Mouse (Mus musculus) adrenal gland, adult 10 weeks (tissue): ENCODE measurements around the gene Prop1. TPM values are rescaled to one million over a fixed set of nuclear protein-coding genes. Genes with fewer than 3 reads are reported as not detected.

Experiments used
- polyA plus RNA-seq: library from polyadenylated mRNA; stranded (reverse); fragments of 350-450 nt; fragmentation: Illumina TruSeq; extraction: RNeasy Lipid Tissue Mini Kit (QIAGEN cat#74804); gene quantifications from one replicate; pipeline ENCODE4 v1.2.3, GENCODE M21; 2014; ENCODE audit warnings: low read depth, low replicate concordance

Gene Prop1
- polyA plus RNA-seq = not detected

DNA sequence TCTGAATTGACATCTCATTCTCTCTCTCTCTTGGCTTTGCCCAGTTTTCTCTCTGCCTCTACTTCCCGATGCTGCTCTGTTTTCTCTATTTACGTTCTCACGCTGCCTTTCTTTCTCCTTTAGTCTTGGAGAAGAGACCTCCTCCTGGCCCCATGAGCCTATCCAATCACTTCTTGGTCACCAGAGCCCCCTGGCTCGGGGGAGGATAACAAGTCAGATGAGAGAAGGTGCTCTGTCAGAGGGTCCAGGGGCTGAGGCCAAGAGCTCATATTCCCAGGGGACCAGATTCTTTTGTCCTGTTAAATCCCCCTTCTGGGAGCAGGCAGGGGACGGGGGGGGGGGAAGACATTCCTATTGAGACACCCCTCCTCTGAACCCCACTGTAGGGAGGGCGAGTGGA, at the start of gene Prop1:
Prop1 (minus strand) TSS at position 101 of the 400 bp plus-strand sequence.

GRCm38 (mm10) chr11:51003296-51003695, 49.7 kb upstream of the Prop1 start, which contains the start of gene Olfr51:
Olfr51 (plus strand) TSS chr11:51003596.

DNA sequence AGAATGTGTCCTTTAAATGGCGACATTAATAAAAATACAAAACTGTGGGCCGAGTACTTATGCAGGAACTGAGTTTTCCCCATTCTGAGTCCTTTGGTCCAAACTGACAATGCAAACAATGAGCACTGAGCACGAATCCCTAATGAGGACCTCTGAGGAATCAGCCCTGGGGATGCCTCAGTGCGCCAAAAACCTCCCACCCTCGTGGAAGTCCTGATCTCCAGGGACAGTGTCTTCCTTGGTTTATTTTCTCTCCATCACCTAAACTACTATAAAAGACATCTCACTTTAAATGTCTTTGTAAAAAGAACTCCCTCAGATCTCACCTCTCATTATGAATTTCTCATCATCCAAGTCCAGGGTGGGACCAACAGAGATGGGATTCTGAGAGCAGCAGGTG, 28.1 kb upstream of the Prop1 start, which contains the start of gene Olfr1377:
Olfr1377 (plus strand) TSS at position 301 of the 400 bp plus-strand sequence.

GRCm38 (mm10) chr11:50966230-50966629, 12.7 kb upstream of the Prop1 start, which contains the start of gene Olfr1378:
Olfr1378 (plus strand) TSS chr11:50966530.

GRCm38 (mm10) chr11:50943506-50943905, 10.1 kb downstream of the Prop1 start, which contains the start of gene 4933414I15Rik:
4933414I15Rik (minus strand) TSS chr11:50943765.

DNA sequence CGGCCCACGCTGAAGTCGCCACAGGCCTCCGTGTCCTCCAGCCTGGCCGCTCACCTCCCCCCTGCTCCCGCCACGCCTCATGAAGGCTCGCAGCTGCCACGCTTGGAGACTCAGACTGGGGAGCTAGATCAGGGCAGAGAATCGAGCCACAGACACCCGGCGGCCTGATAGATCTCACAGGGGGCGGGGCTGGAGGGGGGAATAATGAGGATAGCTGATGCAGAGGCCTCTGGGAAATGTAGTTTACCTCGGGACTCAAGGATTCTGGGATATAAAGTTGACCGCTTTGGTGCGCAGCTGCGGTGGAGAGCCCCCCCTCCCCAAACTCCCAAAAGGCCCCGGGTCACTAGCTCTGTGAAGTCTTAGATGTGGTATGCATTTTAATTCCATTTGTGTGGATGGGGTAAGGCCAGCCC, 22.1 kb downstream of the Prop1 start, which contains the start of gene Zfp354b:
Zfp354b (minus strand) TSS at position 183 of the 416 bp plus-strand sequence.

DNA sequence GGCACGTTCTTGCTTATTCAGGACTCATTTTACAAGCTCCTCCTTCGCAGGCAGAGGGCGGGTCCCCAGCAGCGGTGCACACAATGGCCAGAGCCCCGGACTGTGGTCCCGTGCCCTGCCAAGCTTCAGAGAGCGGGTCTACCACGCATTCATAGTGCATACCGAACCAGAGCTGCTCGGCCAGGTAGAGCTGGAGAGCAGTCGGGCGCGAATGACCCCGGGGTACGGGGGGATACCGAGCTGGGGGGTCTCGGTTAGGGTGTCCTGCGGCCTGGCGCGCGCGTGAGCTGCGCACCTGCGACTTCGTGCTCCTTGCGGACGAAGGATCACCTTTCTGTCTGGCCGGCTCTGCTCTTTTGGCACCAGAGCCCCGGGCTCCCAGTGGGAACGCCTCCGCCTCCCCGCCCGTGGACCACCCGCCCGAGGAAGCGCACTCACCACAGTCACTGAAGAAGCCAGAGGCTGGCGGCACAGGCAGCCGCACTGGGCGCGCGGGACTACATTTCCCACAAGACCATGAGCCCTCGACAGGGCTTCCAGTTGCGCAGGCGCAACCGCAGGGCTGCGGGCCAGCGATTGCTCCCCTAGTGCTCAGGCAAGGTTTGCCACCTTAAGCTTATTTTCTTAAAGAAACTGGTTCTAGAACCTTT, 37.8 kb downstream of the Prop1 start, which contains the start of gene Zfp2:
Zfp2 (minus strand) TSS at position 495 of the 650 bp plus-strand sequence.

Other genes starting within 250 kb of the Prop1 start
- 11.5 TPM for gene Zfp354c, start 126.0 kb downstream of the Prop1 start, polyA plus RNA-seq
- gene Zfp879, start 112.2 kb downstream of the Prop1 start, polyA plus RNA-seq = 0.76 TPM
- not detected for gene Grm6, start 103.1 kb downstream of the Prop1 start, polyA plus RNA-seq
- 5.1 TPM for gene Zfp454, start 66.1 kb downstream of the Prop1 start, polyA plus RNA-seq
- 27.2 TPM for gene Zfp2, start 37.6 kb downstream of the Prop1 start, polyA plus RNA-seq
- 7.4 TPM for gene Zfp354b, start 22.1 kb downstream of the Prop1 start, polyA plus RNA-seq
- gene 4933414I15Rik, start 10.0 kb downstream of the Prop1 start, polyA plus RNA-seq = not detected
- gene Olfr1378, start 12.8 kb upstream of the Prop1 start, polyA plus RNA-seq = not detected
- gene Olfr1377, start 28.2 kb upstream of the Prop1 start, polyA plus RNA-seq = not detected
- gene Olfr51, start 49.8 kb upstream of the Prop1 start, polyA plus RNA-seq = not detected
- gene Olfr54, start 60.5 kb upstream of the Prop1 start, polyA plus RNA-seq = 0.87 TPM
- gene Olfr1375, start 94.3 kb upstream of the Prop1 start, polyA plus RNA-seq = not detected
- gene Zfp354a, start 105.5 kb upstream of the Prop1 start, polyA plus RNA-seq = 20.1 TPM